Mouse (Mus musculus) ovary, postnatal 10 days (tissue): ENCODE data around the gene Katna1.
A peak's percentile ranks its signal among the peaks of the same experiment; 100 is the strongest.
"Not testable (repeated sequence)": the region's sequence is repeated elsewhere in the genome, so short reads cannot be mapped to it uniquely, and the experiment has no call there.

Source experiments
- DNase-seq: peaks from one replicate; pipeline ENCODE4 v3.0.0; 2022; ENCODE audit warnings: low spot score

Gene Katna1

GRCm38 (mm10) chr10:7725751-7726500 lies at the start of gene Katna1:
Gene Katna1, plus strand, starts transcription at chr10:7726000.
- DNase-seq: peak; percentile 70

- peak; percentile 87 for DNase-seq
These were observed 45.0 kb upstream of the Katna1 start, which contains the start of the genes Pcmt1 and Lats1 for GRCm38 (mm10) chr10:7680731-7681301. Gene Pcmt1, minus strand, starts transcription at chr10:7681136. Gene Lats1, plus strand, starts transcription at chr10:7681214.

- DNase-seq: peak; percentile 65
These were observed 44.3 kb upstream of the Katna1 start for GRCm38 (mm10) chr10:7681343-7682025.

GRCm38 (mm10) chr10:7682249-7682648 lies 43.6 kb upstream of the Katna1 start:
- no peak for DNase-seq

GRCm38 (mm10) chr10:7686902-7687301 lies 38.9 kb upstream of the Katna1 start:
- DNase-seq: no peak

- no peak for DNase-seq
These were observed 30.5 kb upstream of the Katna1 start for GRCm38 (mm10) chr10:7695286-7695685.

GRCm38 (mm10) chr10:7700120-7700519 lies 25.7 kb upstream of the Katna1 start:
- no peak for DNase-seq

- DNase-seq: no peak
These were observed 23.2 kb upstream of the Katna1 start for GRCm38 (mm10) chr10:7702586-7702985.

GRCm38 (mm10) chr10:7710121-7710520 lies 15.7 kb upstream of the Katna1 start:
- no peak for DNase-seq

GRCm38 (mm10) chr10:7712506-7712905 lies 13.3 kb upstream of the Katna1 start:
- no peak for DNase-seq

- no peak for DNase-seq
These were observed 10.7 kb upstream of the Katna1 start for GRCm38 (mm10) chr10:7715056-7715455.

GRCm38 (mm10) chr10:7726501-7726812 lies 657 bp downstream of the Katna1 start:
- DNase-seq: no peak

- no peak for DNase-seq
These were observed 1.2 kb downstream of the Katna1 start for GRCm38 (mm10) chr10:7727011-7727410.

GRCm38 (mm10) chr10:7731582-7731981 lies 5.8 kb downstream of the Katna1 start:
- DNase-seq: no peak

GRCm38 (mm10) chr10:7737122-7737521 lies 11.3 kb downstream of the Katna1 start:
- no peak for DNase-seq

GRCm38 (mm10) chr10:7737914-7738313 lies 12.1 kb downstream of the Katna1 start:
- no peak for DNase-seq

- DNase-seq: not testable (repeated sequence)
These were observed 19.7 kb downstream of the Katna1 start for GRCm38 (mm10) chr10:7745528-7745927.

GRCm38 (mm10) chr10:7748752-7749151 lies 23.0 kb downstream of the Katna1 start:
- DNase-seq: no peak

GRCm38 (mm10) chr10:7757544-7757943 lies 31.7 kb downstream of the Katna1 start:
- no peak for DNase-seq

GRCm38 (mm10) chr10:7772346-7772745 lies 46.5 kb downstream of the Katna1 start:
- DNase-seq: no peak

- no peak for DNase-seq
These were observed 47.0 kb downstream of the Katna1 start for GRCm38 (mm10) chr10:7772769-7773168.

- no peak for DNase-seq
These were observed 49.6 kb downstream of the Katna1 start for GRCm38 (mm10) chr10:7775421-7775820.

GRCm38 (mm10) chr10:7778361-7778760 lies 52.6 kb downstream of the Katna1 start:
- no peak for DNase-seq
